Mouse (Mus musculus) kidney, adult 2 months (tissue): ENCODE results near the gene Snx20. TPM values are rescaled to one million over a fixed set of nuclear protein-coding genes. Genes with fewer than 3 reads are reported as not detected.

Source experiments
- DNase-seq: peaks from one replicate; pipeline ENCODE4 v3.0.0; 2021
- H3K27ac ChIP-seq: fragments of 200-500 bp; 2 replicates; pipeline ENCODE4 v1.5.1; 2012; ENCODE audit warnings: low read depth, low read length, control low read depth, inconsistent platforms; ENCODE audit not compliant: insufficient read depth
- H3K27me3 ChIP-seq: fragments of 200-500 bp; replicated peaks from 2 replicates; pipeline ENCODE4 v1.6.1; 2012; ENCODE audit warnings: mild to moderate bottlenecking, moderate library complexity, low read length, inconsistent platforms; ENCODE audit not compliant: control insufficient read depth, insufficient read depth
- H3K36me3 ChIP-seq: fragments of 200-500 bp; 2 replicates; pipeline ENCODE4 v1.6.1; 2012; ENCODE audit warnings: mild to moderate bottlenecking, moderate library complexity, low read length, inconsistent platforms; ENCODE audit not compliant: control insufficient read depth, insufficient read depth
- H3K4me1 ChIP-seq: fragments of 200-500 bp; 2 replicates; pipeline ENCODE4 v1.6.1; 2011; ENCODE audit warnings: low read length; ENCODE audit not compliant: control insufficient read depth, insufficient read depth
- H3K4me3 ChIP-seq: fragments of 200-500 bp; 2 replicates; pipeline ENCODE4 v1.5.1; 2011; ENCODE audit warnings: mild to moderate bottlenecking, low read depth, low read length, control low read depth; ENCODE audit not compliant: insufficient read depth
- CTCF ChIP-seq: fragments of 200-500 bp; conservative IDR thresholded peaks from 2 replicates; pipeline ENCODE4 v1.5.1; 2011; ENCODE audit warnings: low read depth, mild to moderate bottlenecking, control low read depth, low read length, moderate library complexity, mixed read lengths; ENCODE audit not compliant: insufficient read depth, insufficient read length
- POLR2A ChIP-seq: fragments of 200-500 bp; IDR thresholded peaks from one replicate; pipeline ENCODE4 v1.6.1; 2011; ENCODE audit warnings: low read depth, low read length, control low read depth
- WGBS: fragments of 180-500 bp; shearing (Covaris S2); methylation state at CpG from one replicate; pipeline ENCODE4 v1.1.7; 2018; 5-methylcytosine and 5-hydroxymethylcytosine counted together
- polyA plus RNA-seq: library from polyadenylated mRNA; depleted of rRNA; stranded (reverse); fragments of >200 nt; gene quantifications from 2 replicates; pipeline ENCODE4 v1.2.3, GENCODE M21; 2012; rRNA removed

Snx20 gene
- polyA plus RNA-seq, 1 experiment: 2.0 TPM

- Histone ChIP-seq H3K27ac (no peak overlapping the region), H3K27me3 (no peaks in the 10 kb centered on the region), H3K4me1 (no peaks in the 10 kb centered on the region), H3K4me3 (no peak overlapping the region), H3K36me3 (no peaks in the 10 kb centered on the region)
- DNase-seq: no peak
- 72% methylated on average over 3 of the region's 3 CpGs for WGBS
- TF ChIP-seq POLR2A: no peak
Measured at GRCm38 (mm10) chr8:88583863-88584262, 52.1 kb downstream of the Snx20 start.

- no peak for DNase-seq
- 82% methylated on average over 7 of the region's 7 CpGs for WGBS
- H3K4me1 ChIP-seq: no peaks in the 10 kb centered on the region
Measured at GRCm38 (mm10) chr8:88580785-88581184, 55.1 kb downstream of the Snx20 start.

GRCm38 (mm10) chr8:88579668-88580330 lies 56.1 kb downstream of the Snx20 start:
- H3K27me3 ChIP-seq: no peaks in the 10 kb centered on the region
- no peaks in the 10 kb centered on the region for H3K4me1 ChIP-seq
- no peak overlapping the region for H3K27ac ChIP-seq
- 44% methylated on average over 18 of the region's 18 CpGs for WGBS
- H3K4me3 ChIP-seq: no peak overlapping the region
- TF ChIP-seq POLR2A (no peak), CTCF (no peak)
- no peak for DNase-seq
- no peaks in the 10 kb centered on the region for H3K36me3 ChIP-seq

More at GRCm38 (mm10) chr8:88580785-88581184, 55.1 kb downstream of the Snx20 start:
- Histone ChIP-seq H3K36me3 (no peaks in the 10 kb centered on the region), H3K4me3 (no peak overlapping the region), H3K27me3 (no peaks in the 10 kb centered on the region), H3K27ac (no peak overlapping the region)
- no peak for TF ChIP-seq POLR2A
- TF ChIP-seq CTCF: no peak

DNA sequence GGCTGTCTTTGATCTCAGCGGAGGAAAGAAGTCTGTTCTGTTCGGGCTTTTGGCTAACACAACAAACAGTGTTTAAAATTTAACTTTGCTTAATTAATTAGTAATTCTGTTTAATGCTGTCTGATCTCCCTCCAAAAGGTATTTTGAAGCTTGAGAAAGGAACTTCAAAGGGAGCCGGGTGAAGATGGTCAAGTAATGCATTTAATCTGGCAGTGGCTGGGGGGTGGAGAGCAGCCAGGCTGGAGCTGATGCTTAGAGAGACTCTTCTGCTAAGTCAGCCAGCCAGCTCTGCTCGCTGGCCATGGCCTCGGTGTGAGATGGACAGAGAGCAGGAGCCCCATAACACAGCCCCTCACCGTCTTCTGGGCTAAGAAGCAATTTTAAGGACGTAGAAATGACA lies 56.7 kb downstream of the Snx20 start:
- Histone ChIP-seq H3K4me3 (no peak overlapping the region), H3K27ac (no peak overlapping the region), H3K27me3 (no peaks in the 10 kb centered on the region), H3K4me1 (no peaks in the 10 kb centered on the region), H3K36me3 (no peaks in the 10 kb centered on the region)
- WGBS: 32% methylated on average over 7 of the region's 7 CpGs
- peak; percentile 76 for DNase-seq
- no peak for TF ChIP-seq POLR2A
- TF ChIP-seq CTCF: no peak

DNA sequence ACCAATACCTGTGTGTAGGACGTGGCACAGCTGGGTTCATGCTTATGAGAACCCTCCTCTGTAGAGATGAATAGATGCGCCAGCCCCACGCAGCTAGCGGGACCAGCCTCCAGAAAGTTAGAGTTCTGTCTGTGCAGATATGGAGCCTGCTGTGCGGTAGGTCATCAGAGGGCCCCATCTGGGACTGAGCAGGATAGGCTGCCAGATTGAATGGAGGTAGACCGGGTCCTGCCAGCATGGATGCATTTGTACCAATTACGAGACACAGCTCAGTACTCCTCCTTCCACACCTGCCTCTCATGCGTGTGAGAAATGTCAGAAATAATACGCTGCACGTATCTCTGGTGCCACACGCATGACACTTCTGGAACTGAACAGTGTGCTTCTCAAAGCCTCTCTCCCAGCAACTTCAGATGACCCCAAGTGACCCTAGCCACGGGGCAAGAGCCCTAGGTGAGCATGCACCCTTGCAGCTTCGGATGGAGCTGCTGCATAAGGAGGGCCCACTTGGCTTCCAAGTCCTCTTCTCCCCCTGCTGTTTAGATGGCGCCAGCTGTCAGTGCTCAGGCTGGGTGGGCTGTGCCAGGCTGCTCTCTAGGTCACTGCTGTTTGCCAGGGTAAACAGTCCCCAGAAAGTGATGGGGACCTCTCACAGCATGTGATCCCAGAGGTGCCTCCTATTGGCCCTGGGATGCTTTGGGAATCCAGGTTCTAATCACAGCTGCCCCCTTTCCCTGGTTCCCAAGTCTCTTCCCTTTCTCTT lies 57.3 kb downstream of the Snx20 start:
- H3K27ac ChIP-seq: no peak overlapping the region
- DNase-seq: no peak
- H3K4me3 ChIP-seq: no peak overlapping the region
- H3K27me3 ChIP-seq: no peaks in the 10 kb centered on the region
- TF ChIP-seq POLR2A: no peak
- TF ChIP-seq CTCF: no peak
- WGBS: 83% methylated on average over 14 of the region's 14 CpGs
- no peaks in the 10 kb centered on the region for H3K4me1 ChIP-seq
- H3K36me3 ChIP-seq: no peaks in the 10 kb centered on the region

DNA sequence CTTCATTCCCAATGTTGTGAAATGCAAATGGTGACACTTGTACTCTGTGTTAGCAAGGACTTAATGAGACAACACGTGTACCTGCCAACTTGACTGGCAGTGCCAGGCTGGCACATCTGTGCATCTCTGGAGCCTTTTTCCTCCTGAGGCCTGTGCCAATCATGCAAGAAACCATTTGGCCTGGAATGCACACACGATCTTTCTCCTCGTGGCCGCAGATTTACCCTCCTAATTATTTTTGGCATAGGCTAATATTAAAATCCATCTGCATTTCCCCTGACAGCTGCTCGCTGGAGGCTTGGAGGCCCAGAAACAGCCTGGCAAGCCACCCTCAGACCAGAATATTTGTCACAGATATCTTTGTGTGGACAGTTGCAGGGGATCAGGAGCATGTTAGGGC lies 58.3 kb downstream of the Snx20 start:
- 71% methylated on average over 5 of the region's 5 CpGs for WGBS
- Histone ChIP-seq H3K36me3 (no peaks in the 10 kb centered on the region), H3K27me3 (no peaks in the 10 kb centered on the region), H3K27ac (no peak overlapping the region), H3K4me1 (no peaks in the 10 kb centered on the region), H3K4me3 (no peak overlapping the region)
- TF ChIP-seq POLR2A: no peak
- TF ChIP-seq CTCF: no peak
- no peak for DNase-seq

Other genes with a start within 250 kb of the Snx20 start
- gene Nkd1, start 114.8 kb downstream of the Snx20 start, polyA plus RNA-seq: 8.6 and 9.6 TPM in 2 replicates
- gene Nod2, start 11.2 kb upstream of the Snx20 start, polyA plus RNA-seq: 1.4 and 1.7 TPM in 2 replicates
- gene Cyld, start 60.9 kb upstream of the Snx20 start, polyA plus RNA-seq: 8.4 and 10.0 TPM in 2 replicates